Mouse (Mus musculus) large intestine, adult 2 months (tissue): ENCODE results near the gene Ccdc113. TPM values are rescaled to one million over a fixed set of nuclear protein-coding genes. Genes with fewer than 3 reads are reported as not detected.
"Not testable (repeated sequence)": the region's sequence is repeated elsewhere in the genome, so short reads cannot be mapped to it uniquely, and the experiment has no call there.

Experiments used
- DNase-seq: peaks from one replicate; pipeline ENCODE4 v3.0.0-alpha.2; 2012; ENCODE audit warnings: low read depth, low spot score
- WGBS: fragments of 180-500 bp; shearing (Covaris S2); methylation state at CpG from one replicate; pipeline ENCODE4 v1.1.7; 2018; 5-methylcytosine and 5-hydroxymethylcytosine counted together
- polyA plus RNA-seq: library from polyadenylated mRNA; depleted of rRNA; stranded (reverse); fragments of >200 nt; gene quantifications from 2 replicates; pipeline ENCODE4 v1.2.3, GENCODE M21; 2012; rRNA removed

Gene Ccdc113
- polyA plus RNA-seq, 1 experiment: not detected

DNA sequence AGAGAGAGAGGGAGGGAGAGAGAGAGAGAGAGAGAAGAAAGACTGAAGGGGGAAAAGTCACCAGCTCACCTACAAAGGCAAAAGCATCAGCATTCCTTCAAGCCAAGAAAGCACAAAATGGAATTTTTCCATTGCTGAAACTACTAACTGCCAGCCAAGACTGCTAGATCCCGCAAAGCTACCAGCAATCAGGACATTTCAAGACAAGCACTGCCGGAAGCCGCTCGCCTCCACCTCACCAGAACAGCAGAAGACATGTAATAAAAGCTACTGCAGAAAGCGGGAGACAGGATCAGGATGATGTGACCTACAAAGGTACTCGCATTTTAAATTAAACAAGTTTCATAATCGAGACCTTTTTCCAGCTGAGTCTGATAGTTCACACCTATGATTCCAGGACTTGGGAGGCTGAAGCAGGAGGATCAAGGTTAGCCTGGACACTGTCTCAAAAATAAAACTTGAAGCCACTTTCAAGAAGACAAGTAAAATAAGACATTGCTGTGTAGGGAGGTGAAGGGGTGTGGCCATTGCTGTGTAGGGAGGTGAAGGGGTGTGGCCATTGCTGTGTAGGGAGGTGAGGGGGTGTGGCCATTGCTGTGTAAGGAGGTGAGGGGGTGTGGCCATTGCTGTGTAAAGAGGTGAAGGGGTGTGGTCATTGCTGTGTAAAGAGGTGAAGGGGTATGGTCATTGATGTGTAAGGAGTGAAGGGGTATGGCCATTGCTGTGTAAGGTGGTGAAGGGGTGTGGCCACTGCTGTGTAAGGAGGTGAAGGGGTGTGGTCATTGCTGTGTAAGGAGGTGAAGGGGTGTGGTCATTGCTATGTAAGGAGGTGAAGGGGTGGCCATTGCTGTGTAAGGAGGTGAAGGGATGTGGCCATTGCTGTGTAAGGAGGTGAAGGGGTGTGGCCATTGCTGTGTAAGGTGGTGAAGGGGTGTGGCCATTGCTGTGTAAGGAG, 59.8 kb downstream of the Ccdc113 start:
- DNase-seq: no peak
- 88% methylated on average over 7 of the region's 7 CpGs for WGBS

DNA sequence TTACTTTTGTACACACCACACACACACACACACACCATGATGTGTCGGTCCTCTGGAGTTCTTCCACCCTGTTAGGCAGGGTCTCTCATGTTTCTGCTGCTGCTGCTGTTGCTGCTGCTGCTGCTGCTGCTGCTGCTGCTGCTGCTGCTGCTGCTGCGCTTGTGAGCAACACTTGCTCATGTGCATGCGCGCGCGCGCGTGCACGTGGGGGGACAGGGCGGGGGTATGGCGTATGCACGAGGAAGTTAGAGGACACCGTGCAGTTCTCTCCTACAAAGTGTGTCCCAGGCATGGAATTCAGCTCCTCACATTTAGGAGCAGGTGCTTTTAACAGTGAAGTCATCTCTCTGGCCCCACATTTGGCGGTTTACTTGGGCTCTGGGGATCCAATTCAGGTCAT, 61.2 kb downstream of the Ccdc113 start:
- no peak for DNase-seq
- 86% methylated on average over 14 of the region's 14 CpGs for WGBS

- 27% methylated on average over 4 of the region's 4 CpGs for WGBS
- no peak for DNase-seq
Observed at GRCm38 (mm10) chr8:95596841-95597241, 63.0 kb downstream of the Ccdc113 start.

DNA sequence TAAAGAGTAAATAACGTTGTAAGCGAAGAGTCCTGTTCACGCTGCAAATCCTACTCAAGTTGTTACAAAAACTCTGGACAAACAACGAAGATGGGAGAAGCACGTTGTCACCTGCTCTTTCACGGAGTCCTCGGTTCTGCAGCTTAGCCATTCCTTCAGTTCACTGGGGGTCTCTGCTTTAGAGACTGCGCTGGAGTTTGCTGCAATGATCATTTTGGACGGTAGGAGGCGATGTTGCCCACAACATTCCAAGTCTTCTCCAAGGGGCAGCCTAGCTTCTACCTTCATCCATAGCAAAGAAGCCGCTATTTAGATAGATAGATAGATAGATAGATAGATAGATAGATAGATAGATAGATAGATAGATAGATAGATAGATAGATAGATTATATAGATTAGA, 66.0 kb downstream of the Ccdc113 start:
- no peak for DNase-seq

GRCm38 (mm10) chr8:95601306-95601705, 67.4 kb downstream of the Ccdc113 start:
- WGBS: 73% methylated on average over 15 of the region's 15 CpGs
- DNase-seq: no peak

More for the DNA sequence above, 66.0 kb downstream of the Ccdc113 start:
- 14% methylated on average over 11 of the region's 11 CpGs for WGBS

- WGBS: 64% methylated on average over 2 of the region's 2 CpGs
- DNase-seq: no peak
Observed at GRCm38 (mm10) chr8:95602168-95602567, 68.3 kb downstream of the Ccdc113 start.

GRCm38 (mm10) chr8:95606509-95606908, 72.6 kb downstream of the Ccdc113 start:
- 14% methylated on average over 4 of the region's 5 CpGs for WGBS
- DNase-seq: not testable (repeated sequence)

DNA sequence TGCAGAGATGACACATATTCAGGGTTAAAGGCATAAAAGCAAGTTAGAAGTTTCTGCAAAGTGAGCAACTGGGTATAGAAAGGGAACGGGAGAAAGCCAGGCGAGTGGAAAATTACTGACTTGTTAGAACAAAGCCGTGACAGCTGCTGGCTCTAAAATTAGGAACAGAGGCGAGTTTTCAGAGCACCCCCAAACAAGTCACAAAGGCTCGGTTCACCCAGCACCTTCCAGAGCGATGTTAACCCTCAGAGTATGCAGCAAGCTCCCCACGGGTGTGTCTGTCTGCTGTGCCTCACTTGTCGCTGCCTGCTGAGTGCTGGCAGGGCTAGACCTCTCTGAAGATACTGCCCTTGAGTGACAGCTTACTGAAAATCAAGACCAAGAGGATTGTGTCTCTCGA, 73.3 kb downstream of the Ccdc113 start:
- no peak for DNase-seq
- 65% methylated on average over 9 of the region's 9 CpGs for WGBS

Other genes with a start within 250 kb of the Ccdc113 start
- 0.23 and 0.46 TPM in 2 replicates for gene Cngb1, start 227.5 kb upstream of the Ccdc113 start, polyA plus RNA-seq
- 0.49 TPM in 1 of 2 replicates, not detected in the other for gene Tepp, start 223.5 kb upstream of the Ccdc113 start, polyA plus RNA-seq
- 4.8 and 6.2 TPM in 2 replicates for gene Zfp319, start 202.1 kb upstream of the Ccdc113 start, polyA plus RNA-seq
- 27.7 and 31.1 TPM in 2 replicates for gene Usb1, start 201.8 kb upstream of the Ccdc113 start, polyA plus RNA-seq
- 9.5 and 10.7 TPM in 2 replicates for gene Mmp15, start 181.8 kb upstream of the Ccdc113 start, polyA plus RNA-seq
- gene Cfap20, start 99.2 kb upstream of the Ccdc113 start, polyA plus RNA-seq: 31.0 and 33.0 TPM in 2 replicates
- gene Csnk2a2, start 44.0 kb upstream of the Ccdc113 start, polyA plus RNA-seq: 17.9 and 18.6 TPM in 2 replicates
- gene Prss54, start 42.3 kb downstream of the Ccdc113 start, polyA plus RNA-seq: not detected in 2 replicates
- 1.7 and 2.1 TPM in 2 replicates for gene Gins3, start 99.4 kb downstream of the Ccdc113 start, polyA plus RNA-seq
- gene Ndrg4, start 142.9 kb downstream of the Ccdc113 start, polyA plus RNA-seq: 9.9 and 12.5 TPM in 2 replicates
- 9.7 and 12.9 TPM in 2 replicates for gene Setd6, start 181.8 kb downstream of the Ccdc113 start, polyA plus RNA-seq